Mouse (Mus musculus) cerebellum, adult 2 months (tissue): Measurements from ENCODE around the gene Tle3.

Experiments used
- CTCF ChIP-seq: fragments of 200-500 bp; IDR thresholded peaks from 2 replicates; pipeline ENCODE4 v1.5.1; 2011; ENCODE audit warnings: low read depth, mild to moderate bottlenecking, control low read depth, low read length, moderate library complexity, borderline replicate concordance; ENCODE audit not compliant: insufficient read depth
- POLR2A ChIP-seq: fragments of 200-500 bp; IDR thresholded peaks from 2 replicates; pipeline ENCODE4 v1.6.1; 2011; ENCODE audit warnings: low read length, control low read depth, borderline replicate concordance; ENCODE audit not compliant: insufficient read depth

DNA sequence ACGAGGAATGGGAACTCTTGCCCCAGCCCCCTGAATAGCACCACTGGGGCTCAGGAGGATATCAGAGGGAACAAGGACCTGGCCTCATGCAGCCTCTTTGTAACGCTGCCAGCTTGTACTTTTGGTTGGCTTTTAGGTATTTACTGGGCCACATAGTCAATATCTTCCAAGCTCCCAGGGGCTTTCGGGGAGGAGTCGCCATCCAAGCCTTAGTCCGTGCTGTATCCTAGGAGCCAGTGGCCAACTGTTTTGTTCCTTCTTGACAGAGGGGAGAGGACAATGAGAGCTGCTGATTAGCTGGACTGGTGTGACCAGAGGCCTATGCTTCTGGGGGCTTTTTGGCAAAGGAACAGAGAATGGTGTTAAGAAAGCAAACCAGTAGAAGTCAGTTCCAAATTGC, 30.6 kb downstream of the Tle3 start:
- TF ChIP-seq POLR2A (no peak), CTCF (no peak)
